Mouse (Mus musculus): ENCODE measurements around the gene Prdx3.

The Prdx3 gene

GRCm38 (mm10) chr19:60874064-60874694 is at the start of gene Prdx3:
Prdx3 (minus strand) TSS chr19:60874556.
- DNase-seq (ENCODE audit: low spot score in 2 of 2) = peak; percentile 91 to 92

- DNase-seq (ENCODE audit: low spot score in 2 of 2) = peak in 1 of 2 experiments; percentile 7
These were observed 42.7 kb upstream of the Prdx3 start for GRCm38 (mm10) chr19:60916869-60917570.

- no peak for DNase-seq (ENCODE audit: low spot score in 2 of 2)
These were observed 41.5 kb upstream of the Prdx3 start for GRCm38 (mm10) chr19:60915862-60916261.

- no peak for DNase-seq (ENCODE audit: low spot score in 2 of 2)
These were observed 40.9 kb upstream of the Prdx3 start for GRCm38 (mm10) chr19:60915236-60915635.

- no peak for DNase-seq (ENCODE audit: low spot score in 2 of 2)
These were observed 37.3 kb upstream of the Prdx3 start for GRCm38 (mm10) chr19:60911653-60912052.

GRCm38 (mm10) chr19:60910304-60910703 is 35.9 kb upstream of the Prdx3 start:
- DNase-seq (ENCODE audit: low spot score in 2 of 2) = no peak

- no peak for DNase-seq (ENCODE audit: low spot score in 2 of 2)
These were observed 31.1 kb upstream of the Prdx3 start for GRCm38 (mm10) chr19:60905477-60905876.

- DNase-seq (ENCODE audit: low spot score in 2 of 2) = no peak
These were observed 29.6 kb upstream of the Prdx3 start for GRCm38 (mm10) chr19:60903971-60904370.

GRCm38 (mm10) chr19:60903139-60903538 is 28.8 kb upstream of the Prdx3 start:
- no peak for DNase-seq (ENCODE audit: low spot score in 2 of 2)

- no peak for DNase-seq (ENCODE audit: low spot score in 2 of 2)
These were observed 21.0 kb upstream of the Prdx3 start for GRCm38 (mm10) chr19:60895251-60895880.

GRCm38 (mm10) chr19:60891934-60892547 is 17.7 kb upstream of the Prdx3 start:
- DNase-seq (ENCODE audit: low spot score in 2 of 2) = peak in 1 of 2 experiments; percentile 45

- no peak for DNase-seq (ENCODE audit: low spot score in 2 of 2)
These were observed 16.7 kb upstream of the Prdx3 start for GRCm38 (mm10) chr19:60891123-60891470.

GRCm38 (mm10) chr19:60890391-60891122 is 16.2 kb upstream of the Prdx3 start:
- peak; percentile 51 to 53 for DNase-seq (ENCODE audit: low spot score in 2 of 2)

- peak; percentile 87 to 92 for DNase-seq (ENCODE audit: low spot score in 2 of 2)
These were observed 15.5 kb upstream of the Prdx3 start, which contains the start of gene Grk5 for GRCm38 (mm10) chr19:60889714-60890315. Grk5 (plus strand) TSS chr19:60889749.

GRCm38 (mm10) chr19:60889101-60889713 is 14.9 kb upstream of the Prdx3 start:
- peak; percentile 29 for DNase-seq (ENCODE audit: low spot score in 2 of 2)

- no peak for DNase-seq (ENCODE audit: low spot score in 2 of 2)
These were observed 13.3 kb upstream of the Prdx3 start for GRCm38 (mm10) chr19:60887637-60888036.

- DNase-seq (ENCODE audit: low spot score in 2 of 2) = no peak
These were observed 8.8 kb upstream of the Prdx3 start for GRCm38 (mm10) chr19:60883129-60883528.

- no peak for DNase-seq (ENCODE audit: low spot score in 2 of 2)
These were observed 855 bp downstream of the Prdx3 start for GRCm38 (mm10) chr19:60873501-60873900.

- DNase-seq (ENCODE audit: low spot score in 2 of 2) = no peak
These were observed 2.1 kb downstream of the Prdx3 start for GRCm38 (mm10) chr19:60872272-60872671.

- DNase-seq (ENCODE audit: low spot score in 2 of 2) = no peak
These were observed 3.0 kb downstream of the Prdx3 start for GRCm38 (mm10) chr19:60871366-60871765.

- DNase-seq (ENCODE audit: low spot score in 2 of 2) = no peak
These were observed 3.9 kb downstream of the Prdx3 start for GRCm38 (mm10) chr19:60870489-60870888.

Measured in frontal cortex, postnatal 14 days (tissue).